Mouse (Mus musculus): Measurements from ENCODE around the gene Gimap3.

Gimap3 gene

DNA sequence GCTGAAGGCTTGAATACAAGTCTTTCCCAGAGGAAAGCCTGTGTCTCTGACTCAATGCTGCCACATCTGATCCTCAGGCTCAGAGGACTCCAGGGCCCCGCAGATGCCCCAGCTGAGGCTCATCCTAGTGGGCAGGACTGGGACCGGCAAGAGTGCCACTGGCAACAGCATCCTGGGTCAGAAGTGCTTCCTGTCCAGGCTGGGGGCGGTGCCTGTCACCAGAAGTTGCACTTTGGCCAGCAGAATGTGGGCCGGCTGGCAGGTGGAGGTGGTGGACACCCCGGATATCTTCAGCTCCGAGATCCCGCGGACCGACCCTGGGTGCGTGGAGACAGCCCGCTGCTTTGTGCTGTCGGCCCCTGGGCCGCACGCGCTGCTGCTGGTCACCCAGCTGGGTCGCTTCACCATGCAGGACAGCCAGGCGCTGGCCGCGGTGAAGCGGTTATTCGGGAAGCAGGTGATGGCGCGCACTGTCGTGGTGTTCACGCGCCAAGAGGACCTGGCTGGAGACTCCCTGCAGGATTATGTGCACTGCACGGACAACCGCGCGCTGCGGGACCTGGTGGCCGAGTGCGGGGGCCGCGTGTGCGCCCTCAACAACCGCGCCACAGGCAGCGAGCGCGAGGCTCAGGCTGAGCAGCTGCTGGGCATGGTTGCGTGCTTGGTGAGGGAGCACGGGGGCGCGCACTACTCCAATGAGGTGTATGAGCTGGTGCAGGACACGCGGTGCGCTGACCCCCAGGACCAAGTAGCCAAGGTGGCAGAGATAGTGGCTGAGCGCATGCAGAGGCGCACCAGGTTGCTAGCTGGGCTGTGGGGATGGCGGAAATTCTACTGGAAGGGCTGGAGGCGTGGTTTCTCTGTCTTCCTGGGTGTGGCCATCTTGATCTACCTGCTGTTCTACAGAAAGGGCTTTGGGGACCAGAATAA lies 28.0 kb downstream of the Gimap3 start:
- DNase-seq (ENCODE audit: low read depth): no peak

GRCm38 (mm10) chr6:48741711-48742206 lies 28.9 kb downstream of the Gimap3 start:
- no peak for DNase-seq (ENCODE audit: low read depth)

- DNase-seq (ENCODE audit: low read depth): no peak
Observed at GRCm38 (mm10) chr6:48741273-48741672, 29.4 kb downstream of the Gimap3 start.

- DNase-seq (ENCODE audit: low read depth): no peak
Observed at GRCm38 (mm10) chr6:48740501-48741169, 30.0 kb downstream of the Gimap3 start.

- DNase-seq (ENCODE audit: low read depth): no peak
Observed at GRCm38 (mm10) chr6:48739780-48740055, 30.9 kb downstream of the Gimap3 start.

DNA sequence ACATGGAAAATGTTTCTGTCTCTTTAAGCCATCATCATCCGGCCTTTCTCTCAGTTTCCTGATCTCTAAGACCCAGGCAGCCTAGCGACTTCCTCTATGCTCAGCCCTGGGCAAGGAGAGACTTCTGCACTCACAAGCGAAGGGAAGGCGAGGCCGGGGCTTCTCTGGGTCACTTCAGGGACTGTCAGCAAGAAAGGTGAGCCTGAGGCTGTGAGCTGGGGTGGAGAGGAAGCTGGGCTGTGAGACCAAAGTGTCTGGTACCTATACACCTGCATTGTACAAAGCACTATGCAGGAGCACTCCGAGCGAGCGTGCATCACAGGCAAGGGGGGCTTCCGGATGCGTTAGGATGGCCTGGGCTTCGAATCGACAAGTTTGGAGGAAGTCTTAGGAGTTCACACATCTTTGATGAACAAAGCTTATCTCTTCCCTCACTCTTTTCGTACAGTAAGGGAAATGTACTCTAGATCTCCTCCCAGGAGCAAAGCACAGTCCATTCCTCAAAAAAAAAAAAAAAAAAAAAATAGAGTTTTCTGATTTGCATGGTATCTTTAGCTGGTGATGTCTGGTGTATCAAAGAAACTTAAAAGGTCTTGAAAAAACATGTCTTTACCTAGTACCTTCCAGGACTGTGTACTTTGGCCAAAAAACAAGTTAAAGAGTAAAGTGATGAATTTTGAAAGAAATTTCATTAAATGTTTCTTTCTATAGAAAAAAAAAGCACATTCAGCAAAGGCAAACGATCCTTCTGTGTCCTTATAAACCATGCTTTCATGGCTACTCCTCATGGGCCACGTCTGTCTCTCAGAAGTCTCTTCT lies 31.5 kb downstream of the Gimap3 start, which contains the start of gene Gimap1:
Gimap1 (plus strand) TSS at position 94 of the 819 bp plus-strand sequence.
- no peak for DNase-seq (ENCODE audit: low read depth)

GRCm38 (mm10) chr6:48737688-48738087 lies 33.0 kb downstream of the Gimap3 start:
- no peak for DNase-seq (ENCODE audit: low read depth)

DNA sequence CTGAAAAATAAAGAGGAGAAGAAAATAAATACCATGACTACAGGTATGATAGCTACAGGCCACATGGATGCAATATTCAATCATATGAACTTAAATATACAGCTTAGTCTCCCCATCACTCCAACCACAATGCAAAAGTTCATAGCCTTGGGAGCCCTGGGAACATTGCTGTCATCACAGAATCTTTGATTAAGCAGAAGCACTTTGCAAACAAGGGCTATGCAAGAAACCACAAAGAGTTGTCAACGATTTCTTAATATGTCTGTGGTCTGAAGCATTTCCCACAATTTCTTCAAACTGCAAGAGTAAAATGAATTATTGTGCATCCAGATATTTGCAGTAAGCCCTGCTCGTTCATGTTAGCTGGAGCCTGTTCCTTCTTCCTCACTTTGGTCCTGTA lies 33.6 kb downstream of the Gimap3 start:
- no peak for DNase-seq (ENCODE audit: low read depth)

GRCm38 (mm10) chr6:48733660-48734059 lies 37.0 kb downstream of the Gimap3 start:
- DNase-seq (ENCODE audit: low read depth): no peak

DNA sequence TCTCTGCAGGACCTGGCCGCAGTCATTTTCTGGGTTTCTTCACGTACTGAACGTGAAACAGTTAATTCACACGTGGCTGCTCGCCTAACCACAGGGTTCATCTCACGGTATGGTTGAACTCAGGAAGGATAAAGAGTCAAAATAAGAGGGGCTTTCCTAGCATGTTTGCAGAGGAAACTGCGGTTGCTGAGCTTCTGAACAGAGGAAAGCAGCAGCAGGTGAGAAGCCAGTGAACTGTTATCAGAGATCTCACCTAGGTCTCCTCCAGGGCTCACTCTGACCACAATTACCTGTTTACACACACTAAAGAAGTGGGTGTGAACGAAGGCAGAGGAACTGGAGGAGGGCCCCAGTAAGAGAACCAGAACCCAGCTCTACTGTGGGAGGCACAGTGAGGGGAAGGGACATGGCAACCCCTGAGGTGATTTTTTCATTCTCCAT lies 37.8 kb downstream of the Gimap3 start:
- no peak for DNase-seq (ENCODE audit: low read depth)

- DNase-seq (ENCODE audit: low read depth): no peak
Observed at GRCm38 (mm10) chr6:48727761-48728160, 42.9 kb downstream of the Gimap3 start.

GRCm38 (mm10) chr6:48725476-48725875 lies 45.2 kb downstream of the Gimap3 start:
- no peak for DNase-seq (ENCODE audit: low read depth)

DNA sequence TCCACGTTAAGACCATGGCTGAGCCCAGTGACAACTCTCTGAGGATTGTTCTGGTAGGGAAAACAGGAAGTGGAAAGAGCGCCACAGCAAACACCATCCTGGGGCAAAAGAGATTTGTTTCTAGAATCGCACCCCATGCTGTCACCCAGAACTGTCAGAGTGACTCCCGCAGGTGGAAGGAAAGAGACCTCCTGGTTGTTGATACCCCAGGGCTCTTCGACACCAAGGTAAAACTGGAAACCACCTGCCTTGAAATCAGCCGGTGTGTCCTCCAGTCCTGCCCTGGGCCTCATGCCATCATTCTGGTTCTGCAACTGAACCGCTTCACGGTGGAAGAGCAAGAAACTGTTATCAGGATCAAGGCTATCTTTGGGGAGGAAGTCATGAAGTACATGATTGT lies 47.2 kb downstream of the Gimap3 start:
- DNase-seq (ENCODE audit: low read depth): no peak

DNA sequence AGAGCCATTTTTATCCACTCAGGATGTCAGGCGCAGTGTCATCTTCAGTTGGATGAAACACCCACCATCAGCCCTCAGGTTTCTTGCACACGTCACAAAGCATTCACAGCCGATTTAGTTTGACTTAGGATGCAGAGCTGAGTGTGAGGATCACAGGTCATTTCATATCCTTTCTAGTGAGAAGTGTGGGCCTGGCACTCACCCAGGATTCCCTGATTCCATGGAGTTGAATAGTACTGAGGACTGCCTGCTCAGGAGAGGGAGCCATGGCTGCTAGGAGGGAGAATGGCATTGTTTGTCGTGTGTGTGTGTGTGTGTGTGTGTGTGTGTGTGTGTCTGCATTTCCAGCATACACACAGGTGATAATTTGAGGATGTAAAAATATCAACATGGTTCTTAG lies 50.3 kb downstream of the Gimap3 start:
- no peak for DNase-seq (ENCODE audit: low read depth)

GRCm38 (mm10) chr6:48718455-48718854 lies 52.2 kb downstream of the Gimap3 start, which contains the start of the genes Gm28053 and Gimap7:
Gene Gm28053, plus strand, starts transcription at chr6:48718607.
Gene Gimap7, plus strand, starts transcription at chr6:48718621.
- DNase-seq (ENCODE audit: low read depth): no peak
